Mouse (Mus musculus) sigmoid colon, adult 10 weeks (tissue): Measurements from ENCODE around the gene Olfr808. TPM values are rescaled to one million over a fixed set of nuclear protein-coding genes. Genes with fewer than 3 reads are reported as not detected.

ENCODE experiments used
- polyA plus RNA-seq: library from polyadenylated mRNA; stranded (reverse); fragments of 350-450 nt; fragmentation: Illumina TruSeq; extraction: RNeasy Lipid Tissue Mini Kit (QIAGEN cat#74804); gene quantifications from one replicate; pipeline ENCODE4 v1.2.3, GENCODE M21; 2014; ENCODE audit warnings: low read depth, low replicate concordance

The Olfr808 gene
- polyA plus RNA-seq, result not detected

GRCm38 (mm10) chr10:129765182-129765581 is at the start of gene Olfr808:
Gene Olfr808 (plus strand): TSS chr10:129765482.

DNA sequence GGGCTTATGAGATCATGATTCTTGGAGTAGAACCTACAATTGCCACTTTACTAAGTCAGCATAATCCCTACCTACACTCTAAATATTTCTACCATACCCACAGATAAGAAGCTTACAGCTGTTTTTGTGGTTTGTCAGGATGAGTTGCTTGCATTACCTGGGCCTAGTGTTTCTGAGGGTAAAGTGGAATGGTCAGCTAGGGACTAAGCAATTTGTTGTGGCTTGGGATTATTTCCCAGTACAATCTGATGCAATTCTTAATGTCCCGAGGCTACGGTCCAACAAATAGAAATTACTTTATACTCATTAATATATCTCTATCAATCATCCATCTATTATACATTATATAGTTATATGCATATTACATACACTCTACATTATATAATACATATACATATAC is 36.0 kb upstream of the Olfr808 start, which contains the start of gene Olfr805:
Gene Olfr805, minus strand, starts transcription at position 101 of the 400 bp plus-strand sequence.

GRCm38 (mm10) chr10:129741821-129742220 is 23.5 kb upstream of the Olfr808 start, which contains the start of gene Olfr806:
Gene Olfr806 (minus strand): TSS chr10:129741921.

DNA sequence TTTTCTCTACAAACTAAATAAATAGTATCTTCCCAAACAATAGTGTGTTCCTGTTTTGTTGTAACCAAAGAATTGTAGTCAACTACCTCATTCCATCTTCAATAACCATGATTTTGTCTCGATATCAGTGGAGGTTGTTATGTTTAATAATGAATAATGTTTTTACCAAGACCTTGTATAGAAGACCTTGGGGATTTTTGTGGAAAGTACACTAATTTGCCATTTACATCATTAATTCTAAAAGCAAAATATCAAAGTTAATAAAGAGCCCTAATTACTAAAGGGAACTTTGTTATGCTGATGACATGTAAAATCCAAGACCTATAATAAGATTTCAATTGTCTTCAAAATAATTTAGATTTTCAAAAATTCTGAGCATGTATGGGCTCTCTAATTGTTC is 7.6 kb upstream of the Olfr808 start, which contains the start of gene Olfr807:
Gene Olfr807, minus strand, starts transcription at position 101 of the 400 bp plus-strand sequence.

GRCm38 (mm10) chr10:129774338-129774737 is 9.1 kb downstream of the Olfr808 start, which contains the start of gene Olfr809:
Gene Olfr809 (plus strand): TSS chr10:129774638.

DNA sequence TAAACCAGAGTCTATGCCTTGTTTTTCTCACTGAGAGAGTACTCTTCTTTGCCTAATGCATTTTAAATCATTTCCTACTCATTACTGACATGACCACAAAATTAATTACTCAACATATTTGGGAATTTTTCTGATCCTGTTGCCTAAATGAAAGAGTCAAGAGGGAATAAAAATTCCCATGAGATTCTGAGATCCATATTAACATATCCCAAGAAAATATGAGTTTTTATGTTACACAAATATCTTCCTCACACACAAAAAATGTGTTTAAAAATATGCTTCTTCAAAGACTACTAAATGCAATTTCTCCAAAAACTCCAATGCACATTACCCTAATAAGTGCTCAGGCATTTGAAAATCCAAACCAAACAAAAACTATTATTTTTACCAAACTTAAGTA is 29.5 kb downstream of the Olfr808 start, which contains the start of gene Olfr810:
Gene Olfr810, minus strand, starts transcription at position 101 of the 400 bp plus-strand sequence.

DNA sequence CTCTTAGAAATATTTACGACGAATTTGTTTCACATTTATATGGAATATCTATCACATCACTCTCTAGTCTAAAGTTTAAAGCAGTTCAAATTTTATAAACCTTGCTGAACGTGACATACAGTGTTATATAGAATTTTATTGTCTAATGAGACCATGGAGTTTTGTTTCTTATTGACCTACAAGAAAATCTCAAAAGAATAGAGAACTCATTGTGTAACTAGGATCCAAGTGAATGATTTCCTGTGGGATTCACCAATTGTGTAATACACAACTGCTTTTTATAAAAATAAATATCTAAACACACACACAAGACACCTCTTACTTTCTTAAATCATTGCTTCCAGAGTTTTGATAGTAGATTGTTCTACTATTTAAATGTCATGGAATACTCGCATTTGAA is 39.0 kb downstream of the Olfr808 start, which contains the start of gene Olfr811:
Gene Olfr811, minus strand, starts transcription at position 101 of the 400 bp plus-strand sequence.

Other genes starting within 250 kb of the Olfr808 start
- gene Olfr791, start 243.7 kb upstream of the Olfr808 start, polyA plus RNA-seq, result not detected
- gene Olfr792, start 226.3 kb upstream of the Olfr808 start, polyA plus RNA-seq, result not detected
- not detected for gene Olfr794, start 197.8 kb upstream of the Olfr808 start, polyA plus RNA-seq
- not detected for gene Olfr796, start 152.9 kb upstream of the Olfr808 start, polyA plus RNA-seq
- not detected for gene Olfr798, start 137.5 kb upstream of the Olfr808 start, polyA plus RNA-seq
- not detected for gene Olfr799, start 128.0 kb upstream of the Olfr808 start, polyA plus RNA-seq
- gene Olfr800, start 107.8 kb upstream of the Olfr808 start, polyA plus RNA-seq, result not detected
- not detected for gene Olfr801, start 91.6 kb upstream of the Olfr808 start, polyA plus RNA-seq
- gene Olfr802, start 77.3 kb upstream of the Olfr808 start, polyA plus RNA-seq, result not detected
- gene Olfr803, start 71.2 kb upstream of the Olfr808 start, polyA plus RNA-seq, result not detected
- gene Olfr804, start 62.3 kb upstream of the Olfr808 start, polyA plus RNA-seq, result not detected
- gene Olfr805, start 36.1 kb upstream of the Olfr808 start, polyA plus RNA-seq, result not detected
- gene Olfr806, start 23.6 kb upstream of the Olfr808 start, polyA plus RNA-seq, result not detected
- not detected for gene Olfr807, start 7.7 kb upstream of the Olfr808 start, polyA plus RNA-seq
- not detected for gene Olfr809, start 9.2 kb downstream of the Olfr808 start, polyA plus RNA-seq
- gene Olfr810, start 29.4 kb downstream of the Olfr808 start, polyA plus RNA-seq, result not detected
- not detected for gene Olfr811, start 38.9 kb downstream of the Olfr808 start, polyA plus RNA-seq
- not detected for gene Olfr812, start 80.6 kb downstream of the Olfr808 start, polyA plus RNA-seq
- not detected for gene Olfr813, start 89.9 kb downstream of the Olfr808 start, polyA plus RNA-seq
- not detected for gene Olfr814, start 114.4 kb downstream of the Olfr808 start, polyA plus RNA-seq
- gene Olfr815, start 140.4 kb downstream of the Olfr808 start, polyA plus RNA-seq, result not detected
- not detected for gene Olfr816, start 150.1 kb downstream of the Olfr808 start, polyA plus RNA-seq
- gene Olfr818, start 183.6 kb downstream of the Olfr808 start, polyA plus RNA-seq, result not detected
- not detected for gene Olfr819, start 201.8 kb downstream of the Olfr808 start, polyA plus RNA-seq
- gene Olfr247, start 210.7 kb downstream of the Olfr808 start, polyA plus RNA-seq, result not detected
- gene Gm10310, start 219.6 kb downstream of the Olfr808 start, polyA plus RNA-seq, result not detected
- gene Olfr820, start 247.1 kb downstream of the Olfr808 start, polyA plus RNA-seq, result not detected